Mouse (Mus musculus) megakaryocyte-erythroid progenitor cell, adult 5-6 weeks (primary cell): ENCODE measurements around the gene Gm21761. TPM values are rescaled to one million over a fixed set of nuclear protein-coding genes. Genes with fewer than 3 reads are reported as not detected.
"Not testable (repeated sequence)": the region's sequence is repeated elsewhere in the genome, so short reads cannot be mapped to it uniquely, and the experiment has no call there.

Experiments
- ATAC-seq: replicated peaks from 2 replicates; pipeline ENCODE4 v1.8.0; 2016; ENCODE audit warnings: mild to moderate bottlenecking, inconsistent platforms; ENCODE audit not compliant: severe bottlenecking, poor library complexity, low FRiP score, low TSS enrichment
- total RNA-seq, 2 experiments: library from RNA; stranded (forward) in 1 of 2; stranded (reverse) in 1 of 2; fragments of 200-1000, 215-1000 nt in 1 of 2; fragments of >200 nt in 1 of 2; fragmentation: Nextera tagmentation in 1 of 2; gene quantifications; 2 replicates each; pipeline ENCODE4 v1.2.3; 2014 to 2017

The Gm21761 gene
- not detected in 2 replicates for total RNA-seq (2014; fragmentation: Nextera tagmentation)
- total RNA-seq (2017): not detected in 2 replicates

GRCm38 (mm10) chr13:119929172-119929571 is at the start of gene Gm21761:
Gm21761 (minus strand) TSS chr13:119929272.
- ATAC-seq: not testable (repeated sequence)

- ATAC-seq: peak; percentile 65
These were observed 40.1 kb upstream of the Gm21761 start for GRCm38 (mm10) chr13:119969163-119969562.

GRCm38 (mm10) chr13:119968193-119968592 is 39.1 kb upstream of the Gm21761 start:
- ATAC-seq: 0 out of 2 replicates have a peak, but pooled peaks have one; percentile 27

- 0 out of 2 replicates have a peak, but pooled peaks have one; percentile 2 for ATAC-seq
These were observed 36.9 kb upstream of the Gm21761 start for GRCm38 (mm10) chr13:119965968-119966367.

GRCm38 (mm10) chr13:119965302-119965952 is 36.4 kb upstream of the Gm21761 start:
- ATAC-seq: peak; percentile 72

GRCm38 (mm10) chr13:119962856-119963255 is 33.8 kb upstream of the Gm21761 start:
- 0 out of 2 replicates have a peak, but pooled peaks have one; percentile 16 for ATAC-seq

GRCm38 (mm10) chr13:119955567-119955966 is 26.5 kb upstream of the Gm21761 start:
- not testable (repeated sequence) for ATAC-seq

GRCm38 (mm10) chr13:119955089-119955488 is 26.0 kb upstream of the Gm21761 start:
- ATAC-seq: not testable (repeated sequence)

GRCm38 (mm10) chr13:119950706-119951105 is 21.6 kb upstream of the Gm21761 start, which contains the start of gene B020031M17Rik:
B020031M17Rik (minus strand) TSS chr13:119950806.
- not testable (repeated sequence) for ATAC-seq

- not testable (repeated sequence) for ATAC-seq
These were observed 4.3 kb downstream of the Gm21761 start for GRCm38 (mm10) chr13:119924597-119925340.

GRCm38 (mm10) chr13:119916966-119917722 is 11.9 kb downstream of the Gm21761 start:
- not testable (repeated sequence) for ATAC-seq

- not testable (repeated sequence) for ATAC-seq
These were observed 12.6 kb downstream of the Gm21761 start for GRCm38 (mm10) chr13:119916449-119916848.

GRCm38 (mm10) chr13:119898549-119898948 is 30.5 kb downstream of the Gm21761 start:
- not testable (repeated sequence) for ATAC-seq

GRCm38 (mm10) chr13:119894685-119895084 is 34.4 kb downstream of the Gm21761 start, which contains the start of gene Tcstv1:
Tcstv1 (minus strand) TSS chr13:119894785.
- ATAC-seq: not testable (repeated sequence)

GRCm38 (mm10) chr13:119886896-119887295 is 42.2 kb downstream of the Gm21761 start:
- not testable (repeated sequence) for ATAC-seq

- not testable (repeated sequence) for ATAC-seq
These were observed 64.6 kb downstream of the Gm21761 start for GRCm38 (mm10) chr13:119864395-119864999.

- ATAC-seq: not testable (repeated sequence)
These were observed 66.7 kb downstream of the Gm21761 start for GRCm38 (mm10) chr13:119862399-119862798.
